Mouse (Mus musculus) subcutaneous adipose tissue, adult 2 months (tissue): Measurements from ENCODE around the gene Edn2. TPM values are rescaled to one million over a fixed set of nuclear protein-coding genes. Genes with fewer than 3 reads are reported as not detected.

Source experiments
- polyA plus RNA-seq: library from polyadenylated mRNA; depleted of rRNA; stranded (reverse); fragments of >200 nt; gene quantifications from 2 replicates; pipeline ENCODE4 v1.2.3, GENCODE M21; 2012; ENCODE audit warnings: low replicate concordance; rRNA removed

The Edn2 gene
- polyA plus RNA-seq, result 0.62 TPM in 1 of 2 replicates, not detected in the other

DNA sequence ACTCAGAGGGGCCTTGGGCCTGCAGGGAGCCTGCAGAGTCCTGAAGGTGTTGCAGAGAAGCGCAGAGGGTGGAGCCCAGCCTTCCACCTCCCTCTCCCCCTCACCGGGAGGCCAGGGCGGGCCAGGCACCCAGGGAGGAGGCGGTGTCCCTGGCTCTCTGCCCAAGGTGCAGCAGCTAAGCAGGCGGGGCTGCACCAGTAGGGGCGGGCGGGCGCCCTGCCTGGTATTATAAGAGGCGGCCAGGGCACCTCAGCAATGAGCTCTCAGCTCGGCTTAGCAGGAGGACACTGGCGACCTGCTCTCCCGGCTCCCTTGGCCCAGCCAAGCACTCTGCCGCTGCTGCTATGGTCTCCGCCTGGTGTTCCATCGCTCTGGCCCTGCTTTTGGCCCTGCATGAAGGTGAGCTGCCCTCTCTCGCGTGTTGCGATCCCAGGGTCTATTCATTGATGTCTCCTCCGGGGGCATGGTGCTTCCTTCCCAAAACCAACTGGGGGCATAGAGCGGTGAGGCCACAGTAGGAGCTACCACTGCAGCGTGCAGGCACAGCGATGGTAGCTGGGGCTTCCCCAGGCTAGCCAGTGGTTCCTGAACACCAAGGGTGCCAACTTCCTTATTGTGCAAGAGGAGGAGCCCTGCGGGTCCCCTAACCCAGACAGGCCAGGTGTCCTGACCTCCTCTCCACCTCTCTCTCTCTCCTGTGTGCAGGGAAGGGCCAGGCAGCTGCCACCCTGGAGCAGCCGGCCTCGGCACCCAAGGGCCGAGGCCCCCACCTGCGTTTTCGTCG, at the start of gene Edn2:
TSS of gene Edn2 (plus strand) at position 41 of the 784 bp plus-strand sequence.

Other genes with a start within 250 kb of the Edn2 start
- not detected in 2 replicates for gene AL607142.1, start 96.2 kb upstream of the Edn2 start, polyA plus RNA-seq
- gene Foxo6, start 126.1 kb downstream of the Edn2 start, polyA plus RNA-seq, result 0.54 and 2.6 TPM in 2 replicates
- 30.3 and 74.0 TPM in 2 replicates for gene Scmh1, start 244.1 kb downstream of the Edn2 start, polyA plus RNA-seq